Mouse (Mus musculus): ENCODE data around the gene Fry. TPM values are rescaled to one million over a fixed set of nuclear protein-coding genes. Genes with fewer than 3 reads are reported as not detected.

Gene Fry
- polyA plus RNA-seq, 1 experiment from 2014 or later: 42.2 TPM

DNA sequence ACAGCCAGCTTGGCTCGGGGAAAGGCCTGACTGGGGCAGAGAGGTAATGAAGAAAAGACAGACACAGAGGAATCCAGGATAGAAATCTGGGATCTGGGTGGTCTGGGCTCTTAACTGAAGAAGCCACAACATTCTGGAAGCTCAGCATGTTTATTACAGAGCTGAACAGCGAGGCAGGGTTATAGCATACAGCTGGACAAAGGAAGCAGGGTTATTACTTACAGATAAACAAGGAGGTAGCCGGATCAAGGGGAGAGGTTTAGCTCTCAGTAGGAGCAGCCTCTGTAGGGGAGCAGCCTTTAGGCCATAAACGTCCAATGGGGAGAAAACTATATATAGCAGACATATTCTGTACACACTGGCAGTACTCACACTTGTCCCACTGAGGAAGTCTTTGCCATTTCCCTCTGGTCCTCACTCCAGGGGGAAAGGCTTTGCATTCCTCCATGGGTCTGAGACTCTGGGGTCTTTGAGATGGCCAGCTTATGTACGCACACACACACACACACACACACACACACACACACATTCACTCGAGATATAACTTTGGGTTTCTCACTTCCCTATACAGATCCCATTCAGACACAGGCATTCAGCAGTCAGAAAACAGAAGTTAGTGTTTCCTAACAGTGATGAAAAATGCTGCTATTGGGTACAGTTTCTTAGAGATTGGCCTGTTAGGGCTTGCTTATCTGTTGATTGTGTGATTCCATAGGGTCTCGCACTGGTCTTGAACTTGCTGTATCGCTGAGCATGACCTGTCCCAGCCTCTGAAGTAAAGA, 256.5 kb downstream of the Fry start:
- H3K9ac ChIP-seq (ENCODE audit: low read length): no peak overlapping the region
- no peak overlapping the region for H3K4me2 ChIP-seq (ENCODE audit: low read length)
- no peak overlapping the region for H3K4me3 ChIP-seq (ENCODE audit: control insufficient read depth in 1 of 2, insufficient read depth in 1 of 2, low read depth in 1 of 2, low read length in 2 of 2)
- 74% methylated on average over 8 of the region's 8 CpGs for WGBS
- no peak for ATAC-seq (ENCODE audit: insufficient number of reproducible peaks, insufficient read depth, low FRiP score, low read depth)
- H3K27me3 ChIP-seq (ENCODE audit: control insufficient read depth, insufficient read depth, low read length): no peaks in the 10 kb centered on the region
- peaks cover 4 to 19% of the 10 kb centered on the region in 2 experiments; a peak in 3 of 4 replicates for H3K4me1 ChIP-seq (ENCODE audit: control insufficient read depth in 2 of 2, insufficient read depth in 2 of 2, low read length in 2 of 2)
- H3K27ac ChIP-seq (replicated peaks in 1 of 2; ENCODE audit: control insufficient read depth in 1 of 2, insufficient read depth in 1 of 2, low read depth in 2 of 2, low read length in 2 of 2): no peak overlapping the region
- no peaks in the 10 kb centered on the region for H3K9me3 ChIP-seq (ENCODE audit: control insufficient read depth, low read length)
- H3K36me3 ChIP-seq (ENCODE audit: control insufficient read depth, insufficient read depth, low read length): peaks cover 76% of the 10 kb centered on the region

GRCm38 (mm10) chr5:150378586-150378985, 260.1 kb downstream of the Fry start:
- H3K4me3 ChIP-seq (ENCODE audit: control insufficient read depth in 1 of 2, insufficient read depth in 1 of 2, low read depth in 1 of 2, low read length in 2 of 2): no peak overlapping the region
- 79% methylated on average over 18 of the region's 18 CpGs for WGBS

DNA sequence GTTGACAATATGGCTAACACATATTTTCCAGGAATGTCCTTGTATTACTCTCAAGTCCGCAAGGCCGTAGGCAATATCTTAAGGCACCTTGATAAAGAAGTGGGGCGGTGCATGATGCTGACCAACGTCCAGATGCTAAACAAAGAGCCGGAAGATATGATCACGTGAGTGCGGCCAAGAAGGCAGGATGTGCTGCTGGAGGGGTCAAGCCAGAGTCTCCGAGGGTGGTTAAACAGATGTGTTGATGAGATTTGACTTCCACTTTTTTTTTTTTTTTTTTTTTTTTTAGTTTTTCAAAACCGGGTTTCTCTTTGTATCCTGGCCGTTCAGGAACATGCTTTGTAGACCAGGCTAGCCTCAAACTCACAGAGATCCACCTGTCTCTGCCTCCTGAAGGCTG, 262.3 kb downstream of the Fry start:
- Histone ChIP-seq H3K4me1 (ENCODE audit: control insufficient read depth in 2 of 2, insufficient read depth in 2 of 2, low read length in 2 of 2) (peaks cover 13 to 19% of the 10 kb centered on the region in 2 experiments), H3K9me3 (ENCODE audit: control insufficient read depth, low read length) (no peaks in the 10 kb centered on the region), H3K27me3 (ENCODE audit: control insufficient read depth, insufficient read depth, low read length) (no peaks in the 10 kb centered on the region), H3K27ac (replicated peaks in 1 of 2; ENCODE audit: control insufficient read depth in 1 of 2, insufficient read depth in 1 of 2, low read depth in 2 of 2, low read length in 2 of 2) (no peak overlapping the region), H3K9ac (ENCODE audit: low read length) (no peak overlapping the region), H3K36me3 (ENCODE audit: control insufficient read depth, insufficient read depth, low read length) (peaks cover 72% of the 10 kb centered on the region), H3K4me2 (ENCODE audit: low read length) (no peak overlapping the region), H3K4me3 (ENCODE audit: control insufficient read depth in 1 of 2, insufficient read depth in 1 of 2, low read depth in 1 of 2, low read length in 2 of 2) (no peak overlapping the region)
- no peak for ATAC-seq (ENCODE audit: insufficient number of reproducible peaks, insufficient read depth, low FRiP score, low read depth)
- 82% methylated on average over 10 of the region's 10 CpGs for WGBS

More at GRCm38 (mm10) chr5:150378586-150378985, 260.1 kb downstream of the Fry start:
- H3K9ac ChIP-seq (ENCODE audit: low read length): no peak overlapping the region
- ATAC-seq (ENCODE audit: insufficient number of reproducible peaks, insufficient read depth, low FRiP score, low read depth): no peak
- H3K9me3 ChIP-seq (ENCODE audit: control insufficient read depth, low read length): no peaks in the 10 kb centered on the region
- H3K36me3 ChIP-seq (ENCODE audit: control insufficient read depth, insufficient read depth, low read length): peaks cover 85% of the 10 kb centered on the region
- no peak overlapping the region for H3K27ac ChIP-seq (replicated peaks in 1 of 2; ENCODE audit: control insufficient read depth in 1 of 2, insufficient read depth in 1 of 2, low read depth in 2 of 2, low read length in 2 of 2)
- 0 out of 4 replicates have a peak, but pooled peaks cover 0 to 2% of the 10 kb centered on the region in 2 experiments for H3K4me1 ChIP-seq (ENCODE audit: control insufficient read depth in 2 of 2, insufficient read depth in 2 of 2, low read length in 2 of 2)
- H3K4me2 ChIP-seq (ENCODE audit: low read length): no peak overlapping the region
- no peaks in the 10 kb centered on the region for H3K27me3 ChIP-seq (ENCODE audit: control insufficient read depth, insufficient read depth, low read length)

DNA sequence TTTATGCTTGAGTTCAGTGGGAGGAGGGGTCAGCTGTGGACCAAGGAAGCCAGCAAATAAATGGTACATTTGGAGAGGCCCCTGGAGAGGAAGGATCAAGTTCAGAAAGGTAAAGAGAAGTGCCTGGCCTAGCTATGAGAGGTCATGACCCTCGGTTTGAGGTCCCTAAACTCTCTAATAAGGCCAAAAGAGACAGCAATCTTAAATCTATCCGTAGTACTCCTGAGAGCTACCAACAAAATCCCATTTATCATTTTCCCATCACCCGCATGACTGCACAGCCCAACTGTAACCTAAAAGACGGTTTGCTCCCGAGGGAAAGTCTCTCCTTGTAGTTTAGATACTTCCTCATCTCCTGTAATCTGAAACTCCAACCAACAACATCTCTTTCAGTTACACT, 264.0 kb downstream of the Fry start:
- H3K4me2 ChIP-seq (ENCODE audit: low read length): no peak overlapping the region
- no peaks in the 10 kb centered on the region for H3K27me3 ChIP-seq (ENCODE audit: control insufficient read depth, insufficient read depth, low read length)
- peaks cover 79% of the 10 kb centered on the region for H3K36me3 ChIP-seq (ENCODE audit: control insufficient read depth, insufficient read depth, low read length)
- no peak overlapping the region for H3K4me3 ChIP-seq (ENCODE audit: control insufficient read depth in 1 of 2, insufficient read depth in 1 of 2, low read depth in 1 of 2, low read length in 2 of 2)
- H3K9me3 ChIP-seq (ENCODE audit: control insufficient read depth, low read length): no peaks in the 10 kb centered on the region
- H3K4me1 ChIP-seq (ENCODE audit: control insufficient read depth in 2 of 2, insufficient read depth in 2 of 2, low read length in 2 of 2): peaks cover 14 to 19% of the 10 kb centered on the region in 2 experiments
- 79% methylated on average over 5 of the region's 5 CpGs for WGBS
- no peak overlapping the region for H3K9ac ChIP-seq (ENCODE audit: low read length)
- H3K27ac ChIP-seq (replicated peaks in 1 of 2; ENCODE audit: control insufficient read depth in 1 of 2, insufficient read depth in 1 of 2, low read depth in 2 of 2, low read length in 2 of 2): no peak overlapping the region
- no peak for ATAC-seq (ENCODE audit: insufficient number of reproducible peaks, insufficient read depth, low FRiP score, low read depth)

DNA sequence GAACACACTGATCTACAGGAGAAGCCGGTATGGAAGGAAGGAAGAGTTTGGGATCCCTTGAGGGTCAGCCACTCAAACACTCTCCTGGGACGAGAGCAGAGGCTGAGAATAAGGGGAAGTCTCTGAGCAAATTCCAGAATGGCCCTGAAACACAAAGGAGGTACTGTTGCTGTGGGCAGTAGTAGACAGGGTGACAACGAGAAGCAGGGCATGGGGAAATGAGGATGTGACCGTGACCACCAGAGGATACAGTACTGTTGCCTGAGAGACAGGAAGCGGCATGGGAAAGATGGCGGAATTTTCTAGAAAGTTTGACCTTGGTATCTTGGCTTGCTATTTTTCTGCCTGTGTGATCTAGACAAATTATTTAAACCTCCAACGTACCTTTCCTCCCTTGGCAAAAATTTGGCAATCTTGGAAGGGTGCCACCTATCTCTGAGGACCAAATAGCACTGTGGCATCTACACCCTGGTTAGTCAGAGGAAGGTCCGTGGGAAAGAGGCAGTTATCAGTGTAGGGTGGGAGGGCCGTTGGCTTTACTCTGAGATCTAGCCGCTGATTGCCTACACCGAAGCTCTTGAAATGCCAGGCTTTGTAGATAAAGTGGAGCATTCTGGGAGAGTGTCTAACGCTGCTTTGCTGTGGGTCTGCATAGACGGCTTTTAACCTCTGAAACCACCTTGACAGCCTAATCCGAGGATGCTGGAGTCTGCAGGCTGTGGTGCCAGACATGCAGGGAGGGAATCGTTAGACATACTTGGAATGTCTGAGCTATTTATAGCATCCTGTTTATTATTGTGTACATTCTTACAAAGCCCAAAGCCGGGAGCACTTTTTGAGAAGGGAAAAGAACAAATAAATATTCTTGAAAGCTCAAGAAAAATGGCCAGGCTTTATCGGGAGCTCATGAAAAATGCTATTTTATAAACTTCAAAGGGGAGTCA, 266.1 kb downstream of the Fry start:
- H3K27ac ChIP-seq (replicated peaks in 1 of 2; ENCODE audit: control insufficient read depth in 1 of 2, insufficient read depth in 1 of 2, low read depth in 2 of 2, low read length in 2 of 2): peak overlapping the region; percentile 79 to 87
- H3K9ac ChIP-seq (ENCODE audit: low read length): no peak overlapping the region
- H3K27me3 ChIP-seq (ENCODE audit: control insufficient read depth, insufficient read depth, low read length): no peaks in the 10 kb centered on the region
- H3K4me2 ChIP-seq (ENCODE audit: low read length): peak overlapping the region; percentile 5; the same call in 1 of the 2 replicates
- no peak overlapping the region for H3K4me3 ChIP-seq (ENCODE audit: control insufficient read depth in 1 of 2, insufficient read depth in 1 of 2, low read depth in 1 of 2, low read length in 2 of 2)
- H3K4me1 ChIP-seq (ENCODE audit: control insufficient read depth in 2 of 2, insufficient read depth in 2 of 2, low read length in 2 of 2): peaks cover 16 to 21% of the 10 kb centered on the region in 2 experiments
- 27% methylated on average over 17 of the region's 17 CpGs for WGBS
- ATAC-seq (ENCODE audit: insufficient number of reproducible peaks, insufficient read depth, low FRiP score, low read depth): 0 out of 2 replicates have a peak, but pooled peaks have one; percentile 33
- H3K36me3 ChIP-seq (ENCODE audit: control insufficient read depth, insufficient read depth, low read length): peaks cover 78% of the 10 kb centered on the region
- H3K9me3 ChIP-seq (ENCODE audit: control insufficient read depth, low read length): no peaks in the 10 kb centered on the region

DNA sequence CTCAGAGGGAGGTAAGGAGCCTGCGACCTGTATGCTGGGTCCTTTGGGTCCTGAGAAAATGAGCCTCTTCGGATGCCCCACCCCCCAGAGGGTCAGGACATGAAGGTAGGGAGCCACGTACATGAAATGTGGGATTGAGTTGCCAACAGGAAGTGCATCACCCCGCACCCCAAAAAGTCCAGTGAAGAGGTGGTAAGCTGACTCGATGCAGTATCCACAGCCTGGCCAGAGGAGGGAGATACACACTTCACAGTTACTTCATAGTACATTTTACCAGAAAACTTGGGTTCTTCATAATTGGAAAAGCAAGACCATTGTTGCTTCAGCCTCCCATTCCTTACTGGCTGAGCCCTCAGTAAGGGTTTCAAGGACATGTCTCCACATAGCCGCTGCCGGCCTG, 266.8 kb downstream of the Fry start:
- peaks cover 17 to 28% of the 10 kb centered on the region in 2 experiments for H3K4me1 ChIP-seq (ENCODE audit: control insufficient read depth in 2 of 2, insufficient read depth in 2 of 2, low read length in 2 of 2)
- ATAC-seq (ENCODE audit: insufficient number of reproducible peaks, insufficient read depth, low FRiP score, low read depth): no peak
- no peak overlapping the region for H3K4me3 ChIP-seq (ENCODE audit: control insufficient read depth in 1 of 2, insufficient read depth in 1 of 2, low read depth in 1 of 2, low read length in 2 of 2)
- peaks cover 73% of the 10 kb centered on the region for H3K36me3 ChIP-seq (ENCODE audit: control insufficient read depth, insufficient read depth, low read length)
- H3K27me3 ChIP-seq (ENCODE audit: control insufficient read depth, insufficient read depth, low read length): no peaks in the 10 kb centered on the region
- H3K9ac ChIP-seq (ENCODE audit: low read length): no peak overlapping the region
- no peaks in the 10 kb centered on the region for H3K9me3 ChIP-seq (ENCODE audit: control insufficient read depth, low read length)
- H3K27ac ChIP-seq (replicated peaks in 1 of 2; ENCODE audit: control insufficient read depth in 1 of 2, insufficient read depth in 1 of 2, low read depth in 2 of 2, low read length in 2 of 2): peak overlapping the region; percentile 79 to 87
- peak overlapping the region; percentile 5; the same call in 1 of the 2 replicates for H3K4me2 ChIP-seq (ENCODE audit: low read length)
- 44% methylated on average over 7 of the region's 7 CpGs for WGBS

DNA sequence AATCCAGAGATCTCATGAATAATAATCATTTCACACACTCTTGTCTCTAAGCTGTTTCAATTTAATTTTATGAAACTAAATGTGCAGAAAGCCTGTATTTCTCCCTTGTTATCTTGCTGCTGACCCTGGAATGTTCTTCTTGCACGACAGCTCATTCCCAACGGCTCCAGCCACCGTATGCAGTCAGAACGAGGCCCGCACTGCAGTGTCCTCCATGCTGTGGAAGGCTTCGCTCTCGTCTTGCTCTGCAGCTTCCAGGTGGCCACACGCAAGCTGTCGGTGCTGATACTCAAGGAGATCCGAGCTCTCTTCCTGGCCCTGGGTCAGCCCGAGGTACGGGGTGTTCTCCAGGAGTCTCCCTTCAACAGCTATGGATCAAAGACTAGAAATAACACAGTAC, 270.2 kb downstream of the Fry start:
- H3K4me3 ChIP-seq (ENCODE audit: control insufficient read depth in 1 of 2, insufficient read depth in 1 of 2, low read depth in 1 of 2, low read length in 2 of 2): no peak overlapping the region
- H3K27me3 ChIP-seq (ENCODE audit: control insufficient read depth, insufficient read depth, low read length): no peaks in the 10 kb centered on the region
- peak overlapping the region; percentile 17 to 58; a peak in 1 of 4 replicates for H3K27ac ChIP-seq (replicated peaks in 1 of 2; ENCODE audit: control insufficient read depth in 1 of 2, insufficient read depth in 1 of 2, low read depth in 2 of 2, low read length in 2 of 2)
- WGBS: 60% methylated on average over 12 of the region's 12 CpGs
- ATAC-seq (ENCODE audit: insufficient number of reproducible peaks, insufficient read depth, low FRiP score, low read depth): no peak
- H3K4me1 ChIP-seq (ENCODE audit: control insufficient read depth in 2 of 2, insufficient read depth in 2 of 2, low read length in 2 of 2): peaks cover 17 to 32% of the 10 kb centered on the region in 2 experiments
- no peak overlapping the region for H3K4me2 ChIP-seq (ENCODE audit: low read length)
- H3K36me3 ChIP-seq (ENCODE audit: control insufficient read depth, insufficient read depth, low read length): peaks cover 67% of the 10 kb centered on the region
- H3K9ac ChIP-seq (ENCODE audit: low read length): no peak overlapping the region
- H3K9me3 ChIP-seq (ENCODE audit: control insufficient read depth, low read length): peaks cover 7% of the 10 kb centered on the region
